Mouse (Mus musculus): ENCODE measurements around the gene Ftl1. TPM values are rescaled to one million over a fixed set of nuclear protein-coding genes. Genes with fewer than 3 reads are reported as not detected.

Ftl1 gene
- polyA plus RNA-seq, 2 experiments, result 1,846 to 4,811 TPM

DNA sequence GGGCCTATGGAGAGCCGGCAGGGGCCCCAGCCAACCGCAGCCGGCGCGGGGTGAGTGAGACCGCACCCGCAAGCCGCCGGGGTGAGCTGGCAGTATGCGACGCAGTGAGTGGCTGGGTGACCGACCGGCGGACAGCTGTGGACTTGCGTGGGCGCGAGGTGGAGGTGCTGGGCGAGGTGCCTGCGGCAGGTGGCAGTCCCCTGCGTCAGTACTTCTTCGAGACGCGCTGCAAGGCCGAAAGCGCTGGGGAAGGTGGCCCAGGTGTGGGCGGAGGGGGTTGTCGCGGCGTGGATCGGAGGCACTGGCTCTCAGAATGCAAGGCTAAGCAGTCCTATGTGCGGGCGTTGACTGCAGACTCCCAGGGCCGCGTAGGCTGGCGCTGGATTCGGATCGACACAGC lies 44.0 kb downstream of the Ftl1 start:
- H3K4me1 ChIP-seq (replicated peaks; ENCODE audit: control insufficient read depth in 2 of 2, insufficient read depth in 2 of 2, low read length in 1 of 2), result no peaks in the 10 kb centered on the region
- 9% methylated on average over 37 of the region's 37 CpGs for WGBS (ENCODE audit: insufficient replicate concordance)
- H3K36me3 ChIP-seq (replicated peaks; ENCODE audit: control insufficient read depth, insufficient read depth, low read depth), result no peaks in the 10 kb centered on the region
- H3K9ac ChIP-seq (replicated peaks), result no peak overlapping the region
- no peak overlapping the region for H3K4me3 ChIP-seq (ENCODE audit: insufficient read depth in 1 of 2, low read depth in 2 of 2, low read length in 2 of 2)
- H3K27me3 ChIP-seq (ENCODE audit: control insufficient read depth, insufficient read depth, low read length), result peaks cover 82% of the 10 kb centered on the region
- H3K27ac ChIP-seq, result no peak overlapping the region
- ATAC-seq (ENCODE audit: insufficient read depth) (no peak), DNase-seq (ENCODE audit: low read depth in 3 of 3, low spot score in 3 of 3) (no peak)
- no peak overlapping the region for H3K4me2 ChIP-seq (ENCODE audit: low read depth)
- no peaks in the 10 kb centered on the region for H3K9me3 ChIP-seq (ENCODE audit: control insufficient read depth, low read length)
- TF ChIP-seq CTCF (IDR thresholded peaks at IDR 0.05; ENCODE audit: low read depth) (no peak), EP300 (IDR thresholded peaks at IDR 0.05; ENCODE audit: low read depth) (no peak)

- Histone ChIP-seq H3K27me3 (ENCODE audit: control insufficient read depth, insufficient read depth, low read length) (peaks cover 90% of the 10 kb centered on the region), H3K4me2 (ENCODE audit: low read depth) (no peak overlapping the region), H3K9me3 (ENCODE audit: control insufficient read depth, low read length) (no peaks in the 10 kb centered on the region), H3K27ac (no peak overlapping the region), H3K4me1 (replicated peaks; ENCODE audit: control insufficient read depth in 2 of 2, insufficient read depth in 2 of 2, low read length in 1 of 2) (no peaks in the 10 kb centered on the region), H3K9ac (replicated peaks) (no peak overlapping the region), H3K36me3 (replicated peaks; ENCODE audit: control insufficient read depth, insufficient read depth, low read depth) (no peaks in the 10 kb centered on the region), H3K4me3 (ENCODE audit: insufficient read depth in 1 of 2, low read depth in 2 of 2, low read length in 2 of 2) (no peak overlapping the region)
- no peak for ATAC-seq (ENCODE audit: insufficient read depth)
- DNase-seq (ENCODE audit: low read depth in 3 of 3, low spot score in 3 of 3), result no peak
- TF ChIP-seq CTCF (IDR thresholded peaks at IDR 0.05; ENCODE audit: low read depth) (no peak), EP300 (IDR thresholded peaks at IDR 0.05; ENCODE audit: low read depth) (no peak)
- WGBS (ENCODE audit: insufficient replicate concordance), result 22% methylated on average over 12 of the region's 12 CpGs
Measured at GRCm38 (mm10) chr7:45414740-45415224, 44.9 kb downstream of the Ftl1 start.

DNA sequence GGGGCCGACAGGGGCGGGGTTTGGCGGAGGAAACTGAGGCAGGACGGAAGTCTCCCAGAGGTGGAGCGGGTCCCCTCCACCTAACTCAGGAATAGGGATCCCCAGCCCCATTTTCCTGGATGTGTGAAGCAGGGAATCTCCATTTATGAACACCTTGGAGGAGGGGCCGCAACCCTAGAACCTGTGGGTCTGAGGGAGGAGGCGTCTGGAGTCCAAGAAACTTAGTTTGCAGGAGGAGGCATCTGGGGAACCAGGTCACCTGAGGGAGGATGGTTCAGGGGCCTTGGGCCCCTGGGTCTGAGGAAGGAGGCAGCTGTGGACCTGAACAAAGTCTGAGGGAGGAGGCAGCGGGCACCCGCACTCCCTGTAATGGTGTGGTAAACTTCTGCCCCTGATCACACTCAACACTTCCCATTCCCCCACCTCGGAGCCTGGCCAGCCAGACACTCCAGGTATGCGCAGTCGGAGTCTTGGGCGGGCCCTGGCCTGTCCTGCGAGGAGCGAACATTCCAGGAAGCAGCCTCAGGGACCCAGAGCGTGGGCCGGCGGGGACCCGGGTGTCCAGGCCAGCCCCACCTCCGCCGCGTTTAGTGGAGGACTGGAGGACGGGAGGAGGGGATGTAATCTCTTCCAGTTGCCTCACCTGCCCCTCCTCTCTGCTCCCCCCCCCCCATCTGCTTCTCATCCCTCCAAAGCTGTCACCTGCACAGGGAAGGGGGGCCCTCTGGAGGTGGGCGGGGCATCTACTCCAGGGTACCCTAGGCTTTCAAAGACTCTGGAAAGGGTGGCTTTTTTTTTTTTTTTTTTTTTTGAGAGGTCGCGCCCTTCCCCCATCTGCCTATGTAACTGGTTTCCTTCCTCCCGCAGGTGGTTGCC lies 45.6 kb downstream of the Ftl1 start:
- peaks cover 96% of the 10 kb centered on the region for H3K27me3 ChIP-seq (ENCODE audit: control insufficient read depth, insufficient read depth, low read length)
- no peak overlapping the region for H3K9ac ChIP-seq (replicated peaks)
- WGBS (ENCODE audit: insufficient replicate concordance), result 2% methylated on average over 27 of the region's 27 CpGs
- H3K4me3 ChIP-seq (ENCODE audit: insufficient read depth in 1 of 2, low read depth in 2 of 2, low read length in 2 of 2), result peak overlapping the region in 1 of 2 experiments; percentile 43; a peak in 2 of 4 replicates
- ATAC-seq (ENCODE audit: insufficient read depth), result no peak
- no peak for DNase-seq (ENCODE audit: low read depth in 3 of 3, low spot score in 3 of 3)
- H3K27ac ChIP-seq, result no peak overlapping the region
- no peaks in the 10 kb centered on the region for H3K36me3 ChIP-seq (replicated peaks; ENCODE audit: control insufficient read depth, insufficient read depth, low read depth)
- H3K4me2 ChIP-seq (ENCODE audit: low read depth), result peak overlapping the region; percentile 59
- H3K9me3 ChIP-seq (ENCODE audit: control insufficient read depth, low read length), result no peaks in the 10 kb centered on the region
- H3K4me1 ChIP-seq (replicated peaks; ENCODE audit: control insufficient read depth in 2 of 2, insufficient read depth in 2 of 2, low read length in 1 of 2), result no peaks in the 10 kb centered on the region
- TF ChIP-seq EP300 (IDR thresholded peaks at IDR 0.05; ENCODE audit: low read depth), result no peak
- TF ChIP-seq CTCF (IDR thresholded peaks at IDR 0.05; ENCODE audit: low read depth), result no peak

GRCm38 (mm10) chr7:45413113-45413863 lies 46.4 kb downstream of the Ftl1 start, which contains the start of gene Ntf5:
Gene Ntf5 (plus strand): TSS chr7:45413695.
- H3K27me3 ChIP-seq (ENCODE audit: control insufficient read depth, insufficient read depth, low read length), result peaks cover 96% of the 10 kb centered on the region
- ATAC-seq (ENCODE audit: insufficient read depth), result no peak

DNA sequence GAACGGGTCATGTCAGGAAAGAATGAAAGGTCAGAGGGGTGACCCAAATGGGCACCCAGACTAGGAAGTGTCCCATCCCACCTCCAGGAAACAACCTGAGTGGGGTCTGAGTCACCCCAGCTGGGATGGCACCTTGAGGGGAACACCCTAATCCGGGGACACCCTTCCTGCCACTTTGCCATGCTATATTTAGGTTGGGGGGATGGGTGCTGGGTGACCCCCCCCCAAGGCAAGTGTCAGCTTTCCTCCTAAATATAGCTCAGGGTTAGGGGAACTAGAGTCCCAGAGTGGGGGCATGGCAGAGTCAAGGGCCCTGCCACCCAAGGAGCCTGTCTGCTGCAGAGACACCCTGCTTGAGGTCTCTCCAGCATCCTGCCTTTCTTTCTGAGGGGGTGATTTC lies 47.3 kb downstream of the Ftl1 start:
- DNase-seq (ENCODE audit: low read depth in 3 of 3, low spot score in 3 of 3) (no peak), ATAC-seq (ENCODE audit: insufficient read depth) (no peak)
- Histone ChIP-seq H3K4me3 (ENCODE audit: insufficient read depth in 1 of 2, low read depth in 2 of 2, low read length in 2 of 2) (no peak overlapping the region), H3K4me1 (replicated peaks; ENCODE audit: control insufficient read depth in 2 of 2, insufficient read depth in 2 of 2, low read length in 1 of 2) (no peaks in the 10 kb centered on the region), H3K4me2 (ENCODE audit: low read depth) (no peak overlapping the region), H3K9me3 (ENCODE audit: control insufficient read depth, low read length) (no peaks in the 10 kb centered on the region), H3K27me3 (ENCODE audit: control insufficient read depth, insufficient read depth, low read length) (peaks cover 96% of the 10 kb centered on the region), H3K9ac (replicated peaks) (no peak overlapping the region), H3K36me3 (replicated peaks; ENCODE audit: control insufficient read depth, insufficient read depth, low read depth) (no peaks in the 10 kb centered on the region), H3K27ac (no peak overlapping the region)
- 53% methylated on average over 2 of the region's 2 CpGs for WGBS (ENCODE audit: insufficient replicate concordance)
- no peak for TF ChIP-seq EP300 (IDR thresholded peaks at IDR 0.05; ENCODE audit: low read depth)
- TF ChIP-seq CTCF (IDR thresholded peaks at IDR 0.05; ENCODE audit: low read depth), result no peak

More at GRCm38 (mm10) chr7:45413113-45413863, 46.4 kb downstream of the Ftl1 start, which contains the start of gene Ntf5:
- Histone ChIP-seq H3K27ac (no peak within 1 kb of the TSS), H3K4me2 (ENCODE audit: low read depth) (peak within 1 kb of the TSS; percentile 59), H3K36me3 (replicated peaks; ENCODE audit: control insufficient read depth, insufficient read depth, low read depth) (no peaks in the 10 kb centered on the region), H3K9ac (replicated peaks) (no peak within 1 kb of the TSS), H3K4me1 (replicated peaks; ENCODE audit: control insufficient read depth in 2 of 2, insufficient read depth in 2 of 2, low read length in 1 of 2) (no peaks in the 10 kb centered on the region), H3K9me3 (ENCODE audit: control insufficient read depth, low read length) (no peaks in the 10 kb centered on the region), H3K4me3 (ENCODE audit: insufficient read depth in 1 of 2, low read depth in 2 of 2, low read length in 2 of 2) (peak within 1 kb of the TSS in 1 of 2 experiments; percentile 43; a peak in 2 of 4 replicates)
- no peak for TF ChIP-seq EP300 (IDR thresholded peaks at IDR 0.05; ENCODE audit: low read depth)
- no peak for TF ChIP-seq CTCF (IDR thresholded peaks at IDR 0.05; ENCODE audit: low read depth)
- WGBS (ENCODE audit: insufficient replicate concordance), result 4% methylated on average over 43 of the region's 45 CpGs
- no peak for DNase-seq (ENCODE audit: low read depth in 3 of 3, low spot score in 3 of 3)
